Comparison of ENCODE assay signal across 20 mouse cellular contexts in genomic region chr11:5903844-5904243, GRCm38 (mm10). TPM values are rescaled to one million over a fixed set of nuclear protein-coding genes. Genes with fewer than 3 reads are reported as not detected.
"Had no signal": no experiment of that assay in that cellular context is flagged by ENCODE, and none has a peak within 500 bp of the region (broad histone marks: within the 10 kb centered on the region; RNA-seq: fewer than 3 reads in every experiment).

No protein-coding gene starts in this region.

- H3K27ac ChIP-seq: kidney, postnatal 0 days; limb, embryonic 15.5 days; liver, embryonic 12.5 days; midbrain, embryonic 10.5 days; stomach, embryonic 15.5 days had no signal

- H3K4me3 ChIP-seq: limb, embryonic 15.5 days; liver, embryonic 12.5 days; midbrain, embryonic 10.5 days; stomach, embryonic 15.5 days had no signal

- ATAC-seq: liver, embryonic 12.5 days; midbrain, embryonic 16.5 days had no signal

- H3K4me2 ChIP-seq: limb, embryonic 15.5 days; liver, embryonic 12.5 days; lung, embryonic 14.5 days; stomach, embryonic 15.5 days had no signal

- H3K36me3 ChIP-seq: limb, embryonic 15.5 days; liver, embryonic 12.5 days; midbrain, embryonic 10.5 days; stomach, embryonic 15.5 days had no signal

- H3K9ac ChIP-seq: limb, embryonic 15.5 days; liver, embryonic 12.5 days; lung, embryonic 14.5 days; stomach, embryonic 15.5 days had no signal

- DNase-seq: kidney, adult 11 months; kidney, adult 9 months; kidney, postnatal 36 days; left cerebral cortex, postnatal 4 days; lung, embryonic 14.5 days; lung, postnatal 10 days; lung, postnatal 4 days; thymus, adult 2 months; thymus, postnatal 25 days had no signal

- H3K27me3 ChIP-seq: limb, embryonic 15.5 days; stomach, embryonic 15.5 days had no signal

- H3K9me3 ChIP-seq: limb, embryonic 15.5 days; liver, embryonic 12.5 days; midbrain, embryonic 10.5 days; stomach, embryonic 15.5 days had no signal

RNA-seq across cellular contexts. Expression of gene Myl7, which starts 5.3 kb away (rescaled TPM):
- total RNA-seq: layer of hippocampus, adult 18-20 months; layer of hippocampus, postnatal 10 days; left cerebral cortex, adult 18-20 months; left cerebral cortex, postnatal 10 days; left cerebral cortex, postnatal 4 days; megakaryocyte, adult 5-6 weeks had no signal
- polyA plus RNA-seq: midbrain, embryonic 16.5 days had no signal

RNA-seq across cellular contexts. Expression of gene Gck, which starts 46.0 kb away (rescaled TPM):
- total RNA-seq: megakaryocyte, adult 5-6 weeks had no signal
